Mouse (Mus musculus) cerebellum, adult 18-20 months (tissue): Measurements from ENCODE around the gene Gm38431.

Experiments
- DNase-seq, 2 experiments: peaks; one replicate each; pipeline ENCODE4 v3.0.0; 2021

Gm38431 gene

GRCm38 (mm10) chr9:21036666-21037065 is 55.1 kb downstream of the Gm38431 start:
- no peak for DNase-seq

- no peak for DNase-seq
These were observed 55.6 kb downstream of the Gm38431 start for GRCm38 (mm10) chr9:21036161-21036560.

GRCm38 (mm10) chr9:21035586-21035985 is 56.2 kb downstream of the Gm38431 start:
- DNase-seq: no peak

GRCm38 (mm10) chr9:21034481-21035085 is 57.2 kb downstream of the Gm38431 start:
- no peak for DNase-seq

- peak; percentile 31 to 36 for DNase-seq
These were observed 58.7 kb downstream of the Gm38431 start for GRCm38 (mm10) chr9:21033136-21033535.

GRCm38 (mm10) chr9:21032491-21032890 is 59.3 kb downstream of the Gm38431 start:
- no peak for DNase-seq

GRCm38 (mm10) chr9:21031896-21032351 is 59.9 kb downstream of the Gm38431 start, which contains the start of gene Icam5:
Gene Icam5 (plus strand): TSS chr9:21032073.
- peak; percentile 15 to 31 for DNase-seq

- peak; percentile 31 to 34 for DNase-seq
These were observed 60.4 kb downstream of the Gm38431 start for GRCm38 (mm10) chr9:21031251-21031895.

- peak; percentile 76 to 84 for DNase-seq
These were observed 61.0 kb downstream of the Gm38431 start for GRCm38 (mm10) chr9:21030781-21031250.

GRCm38 (mm10) chr9:21030055-21030600 is 61.7 kb downstream of the Gm38431 start:
- DNase-seq: no peak

- peak; percentile 50 to 58 for DNase-seq
These were observed 62.3 kb downstream of the Gm38431 start, which contains the start of gene Icam4 for GRCm38 (mm10) chr9:21029291-21030054. Gene Icam4 (plus strand): TSS chr9:21029373.

GRCm38 (mm10) chr9:21028560-21029110 is 63.2 kb downstream of the Gm38431 start:
- DNase-seq: no peak

- no peak for DNase-seq
These were observed 64.0 kb downstream of the Gm38431 start for GRCm38 (mm10) chr9:21027774-21028290.

GRCm38 (mm10) chr9:21026849-21027248 is 64.9 kb downstream of the Gm38431 start:
- DNase-seq: no peak

GRCm38 (mm10) chr9:21025258-21025810 is 66.5 kb downstream of the Gm38431 start:
- DNase-seq: no peak

- DNase-seq: no peak
These were observed 69.1 kb downstream of the Gm38431 start for GRCm38 (mm10) chr9:21022726-21023125.

GRCm38 (mm10) chr9:21022288-21022687 is 69.5 kb downstream of the Gm38431 start:
- DNase-seq: no peak

GRCm38 (mm10) chr9:21021363-21021762 is 70.4 kb downstream of the Gm38431 start:
- DNase-seq: no peak

- no peak for DNase-seq
These were observed 73.2 kb downstream of the Gm38431 start for GRCm38 (mm10) chr9:21018600-21018999.
